Mouse (Mus musculus): Measurements from ENCODE around the gene Nyap1.
A peak's percentile ranks its signal among the peaks of the same experiment; 100 is the strongest.

Nyap1 gene

DNA sequence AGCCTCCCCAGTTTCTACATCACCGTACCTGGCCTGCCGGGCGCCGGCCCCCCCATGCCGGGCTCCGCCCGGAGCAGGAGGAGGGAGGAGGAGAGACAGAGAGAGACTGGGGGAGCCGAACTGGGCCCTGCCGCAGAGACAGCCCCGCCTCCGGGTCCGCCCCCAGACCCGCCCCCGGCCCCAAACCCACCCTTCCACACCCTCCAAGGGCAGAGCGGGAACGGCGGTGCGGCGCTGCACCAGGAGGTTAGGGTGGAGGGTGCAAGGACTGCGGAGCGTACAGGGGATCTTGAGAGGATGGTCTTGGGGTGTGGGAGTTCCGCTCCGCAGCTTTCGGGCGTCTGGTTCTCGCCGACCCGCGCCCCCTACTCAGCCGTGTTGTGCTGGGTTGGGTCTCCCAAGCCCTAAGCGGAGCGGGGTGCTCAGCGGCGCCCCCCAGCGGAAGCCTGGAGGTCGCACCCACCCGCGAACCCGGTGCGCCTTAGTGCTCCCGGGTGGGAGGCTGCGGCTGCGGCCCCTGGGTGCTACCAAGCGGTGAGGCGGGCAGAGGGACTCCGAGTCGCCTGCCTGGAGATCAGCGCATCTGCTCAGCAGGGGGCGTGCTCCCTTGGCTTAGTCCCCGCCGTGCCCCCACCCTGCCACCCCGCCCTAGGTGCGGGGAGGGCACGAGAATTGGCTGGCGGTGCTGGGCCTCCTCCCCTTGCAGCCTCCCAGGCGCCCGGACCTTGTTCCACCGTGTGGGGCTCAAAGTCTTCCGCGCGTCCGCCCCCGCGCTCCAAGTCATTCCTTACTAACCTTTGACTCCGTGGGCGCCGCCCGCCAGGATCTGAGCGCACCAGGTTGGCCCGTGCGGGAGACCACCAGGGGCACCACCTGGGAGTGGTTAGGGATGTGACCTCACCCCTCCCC is at the start of gene Nyap1:
Gene Nyap1 (minus strand): TSS at position 585 of the 909 bp plus-strand sequence.
- peak; percentile 83 to 91 for DNase-seq

DNA sequence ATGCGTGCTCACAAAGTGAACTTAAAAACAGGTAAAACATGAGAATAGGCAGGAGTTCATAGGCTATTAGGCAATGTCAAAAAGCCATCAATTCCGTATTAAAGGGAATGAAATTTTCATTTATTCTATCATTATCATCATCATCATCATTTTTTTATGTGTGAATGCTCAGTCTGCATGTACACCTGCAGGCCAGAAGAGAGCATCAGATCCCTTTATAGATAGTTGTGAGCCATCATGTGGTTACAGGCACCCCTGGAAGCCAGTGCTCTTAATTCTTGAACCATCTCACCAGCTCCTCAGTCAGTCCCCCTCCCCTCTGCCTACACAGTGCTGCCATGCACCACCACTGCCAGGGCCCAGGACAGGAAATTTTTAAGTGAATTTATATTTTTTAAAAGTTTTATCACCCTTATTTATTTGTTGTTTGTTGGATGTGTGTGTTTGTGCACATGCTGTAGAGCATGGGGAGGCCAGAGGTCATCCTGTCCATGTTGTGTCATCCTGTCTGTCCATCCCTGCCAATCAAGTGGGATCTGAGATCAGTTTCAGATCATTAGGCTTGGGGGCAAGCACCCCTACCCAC is 47.6 kb upstream of the Nyap1 start:
- DNase-seq: no peak

DNA sequence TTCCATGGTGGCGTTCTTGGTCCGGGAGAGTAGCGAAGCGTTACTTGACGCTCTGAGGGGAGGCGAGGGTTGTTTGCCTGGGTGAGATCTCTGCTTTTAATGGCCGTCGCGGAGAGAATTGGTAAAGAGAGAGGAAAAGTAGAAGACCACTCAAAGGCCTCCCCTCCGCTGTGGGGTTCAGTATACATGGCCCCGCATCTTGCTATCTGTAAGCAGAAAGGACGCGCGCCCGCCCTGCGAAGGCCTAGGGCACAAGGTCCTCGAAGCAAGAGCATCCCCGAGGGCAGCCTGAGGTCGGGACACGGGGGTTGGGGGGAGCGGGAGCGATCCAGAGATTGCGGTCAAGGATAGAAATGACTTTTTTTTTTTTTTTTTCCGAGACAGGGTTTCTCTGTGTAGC is 46.8 kb upstream of the Nyap1 start:
- DNase-seq: peak in 1 of 2 experiments; percentile 30

DNA sequence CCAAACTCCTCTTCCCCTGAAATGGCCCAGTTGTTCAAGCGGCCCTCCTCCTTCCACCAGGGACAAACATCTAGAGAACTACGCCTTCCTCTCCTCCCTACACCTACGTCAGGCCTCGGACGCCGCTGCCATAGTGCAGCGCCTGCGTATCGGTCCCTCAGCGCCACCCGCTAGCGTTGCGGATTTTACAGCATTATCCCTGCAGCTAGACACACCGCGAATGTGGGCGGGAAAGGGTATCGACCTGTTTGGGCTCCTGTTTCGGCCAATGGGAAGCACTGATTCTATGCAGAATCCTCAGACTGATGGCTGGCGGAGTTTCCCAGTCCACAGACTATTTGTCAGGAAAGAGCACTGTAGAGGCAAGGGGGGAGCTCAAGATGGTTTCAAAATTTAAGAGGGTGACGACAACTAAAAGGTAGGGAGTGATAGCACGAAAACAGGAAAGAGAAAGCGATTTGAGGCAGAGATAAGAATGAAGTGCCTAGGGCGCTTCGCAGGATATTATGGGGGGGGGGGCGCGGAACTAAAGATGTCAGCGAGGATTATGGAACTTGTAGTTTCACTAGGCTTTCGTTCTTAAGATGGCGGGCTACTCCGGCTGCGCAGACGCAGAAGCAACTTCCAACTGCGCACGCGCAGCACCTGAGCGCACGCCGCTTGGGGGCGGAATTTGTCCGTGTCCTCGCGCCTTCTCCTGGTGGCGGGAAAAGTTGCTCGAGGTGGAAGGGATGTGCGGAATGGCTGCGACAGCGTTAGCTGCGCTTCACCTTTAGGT is 45.9 kb upstream of the Nyap1 start, which contains the start of the genes Mepce and Zcwpw1:
Gene Mepce (minus strand): TSS at position 505 of the 778 bp plus-strand sequence.
Gene Zcwpw1 (plus strand): TSS at position 648 of the 778 bp plus-strand sequence.
- DNase-seq: peak; percentile 96 to 97

DNA sequence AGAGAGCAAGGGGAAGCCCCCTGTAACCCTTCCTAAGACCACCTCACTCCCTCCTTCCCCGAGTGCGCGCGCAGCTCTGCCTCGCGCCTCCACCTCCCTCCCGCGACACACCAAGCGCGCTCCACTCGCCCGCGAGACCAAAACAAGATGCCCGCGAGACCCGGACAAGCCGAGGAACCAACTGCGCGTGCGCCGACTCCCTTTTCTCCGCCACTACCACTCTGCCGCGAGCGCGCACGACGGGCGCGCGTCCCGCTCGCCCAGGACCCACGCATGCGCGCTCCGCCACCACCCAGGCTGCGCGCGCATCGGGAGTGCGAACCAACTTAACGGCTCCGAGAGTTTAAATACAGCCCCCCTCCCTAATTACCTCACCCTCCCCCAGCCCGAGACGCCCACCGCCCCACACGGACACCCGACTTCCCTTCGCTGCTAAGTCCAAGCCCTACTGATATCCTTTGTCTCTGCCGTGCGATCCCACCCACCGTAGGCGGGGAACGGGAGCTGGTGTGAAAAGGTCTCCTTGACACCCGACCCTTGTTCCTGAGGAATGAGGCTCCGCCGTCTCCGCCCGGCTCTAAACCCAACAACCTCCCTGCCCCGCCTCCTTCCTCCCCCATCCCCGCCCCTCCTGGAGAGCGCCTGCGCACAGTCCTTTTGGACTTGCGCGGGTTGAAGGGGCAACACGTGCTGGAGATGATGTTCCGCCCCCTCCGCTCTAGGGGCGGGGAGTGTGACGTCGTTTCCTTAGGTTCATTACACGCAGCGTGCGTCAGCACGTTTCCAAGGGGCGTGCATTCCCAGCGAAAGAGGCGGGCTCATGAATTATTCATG is 44.9 kb upstream of the Nyap1 start:
- DNase-seq: peak; percentile 99 to 100

DNA sequence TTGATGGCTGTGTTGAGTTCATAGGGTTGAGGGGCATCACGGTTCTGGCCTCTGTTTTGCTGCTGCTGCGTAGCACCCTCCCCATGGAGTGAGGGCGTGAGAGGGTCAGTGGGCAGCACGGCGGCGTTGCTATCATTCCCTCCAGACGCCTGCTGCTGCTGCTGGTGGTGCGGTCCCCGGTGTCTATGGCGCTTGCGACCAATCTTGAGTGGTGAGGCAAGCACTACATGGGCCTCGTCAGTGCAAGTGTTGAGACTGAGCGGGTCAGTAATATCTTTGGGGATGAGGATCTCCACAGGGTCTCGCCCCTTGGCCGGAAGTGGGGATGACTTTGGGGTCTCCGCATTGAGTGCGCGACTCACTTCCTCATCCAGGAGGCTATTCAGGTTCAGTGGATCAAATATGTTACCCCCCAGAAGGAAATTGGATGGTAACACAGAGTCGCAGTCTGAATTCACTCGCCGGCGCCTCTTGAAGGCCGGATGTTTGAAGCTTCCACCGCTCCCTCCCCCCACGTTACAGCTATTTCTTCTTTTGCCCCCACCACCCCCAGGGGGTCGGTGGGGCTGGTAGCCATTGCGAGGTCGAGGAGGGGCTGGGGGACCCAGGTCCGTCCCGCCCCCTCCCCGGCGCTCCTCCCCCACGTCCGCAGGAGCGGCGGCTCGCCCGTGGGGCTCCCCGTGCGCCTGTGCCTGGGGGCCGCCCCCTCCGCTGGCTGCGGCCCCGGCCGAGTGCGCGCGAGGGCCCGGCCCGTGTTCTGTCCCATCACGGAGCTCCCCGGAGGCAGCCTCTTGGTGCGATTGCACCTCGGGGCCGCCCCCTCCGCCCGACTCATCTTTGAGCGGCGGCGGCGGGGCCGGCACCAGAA is 44.0 kb upstream of the Nyap1 start:
- DNase-seq: peak; percentile 53 to 62

DNA sequence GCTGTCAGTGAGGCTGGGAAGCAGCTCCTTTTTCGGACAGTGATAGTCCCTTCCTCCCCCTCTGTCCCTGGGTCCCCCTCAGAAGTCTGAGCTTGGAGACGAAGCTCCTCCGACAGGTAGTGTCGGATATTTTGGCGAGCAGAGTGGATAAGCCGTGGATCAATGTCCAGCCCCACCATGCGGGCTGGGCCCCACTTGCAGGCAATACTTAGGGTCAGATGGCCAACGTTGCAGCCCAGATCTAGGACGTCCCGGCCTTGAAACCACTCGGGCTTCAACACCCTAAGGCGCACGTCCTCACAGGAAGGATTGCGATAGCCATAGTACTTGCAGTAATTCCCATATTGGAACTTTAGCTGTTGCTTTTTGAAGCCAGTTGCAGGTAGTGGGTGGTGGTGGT is 43.1 kb upstream of the Nyap1 start:
- no peak for DNase-seq

DNA sequence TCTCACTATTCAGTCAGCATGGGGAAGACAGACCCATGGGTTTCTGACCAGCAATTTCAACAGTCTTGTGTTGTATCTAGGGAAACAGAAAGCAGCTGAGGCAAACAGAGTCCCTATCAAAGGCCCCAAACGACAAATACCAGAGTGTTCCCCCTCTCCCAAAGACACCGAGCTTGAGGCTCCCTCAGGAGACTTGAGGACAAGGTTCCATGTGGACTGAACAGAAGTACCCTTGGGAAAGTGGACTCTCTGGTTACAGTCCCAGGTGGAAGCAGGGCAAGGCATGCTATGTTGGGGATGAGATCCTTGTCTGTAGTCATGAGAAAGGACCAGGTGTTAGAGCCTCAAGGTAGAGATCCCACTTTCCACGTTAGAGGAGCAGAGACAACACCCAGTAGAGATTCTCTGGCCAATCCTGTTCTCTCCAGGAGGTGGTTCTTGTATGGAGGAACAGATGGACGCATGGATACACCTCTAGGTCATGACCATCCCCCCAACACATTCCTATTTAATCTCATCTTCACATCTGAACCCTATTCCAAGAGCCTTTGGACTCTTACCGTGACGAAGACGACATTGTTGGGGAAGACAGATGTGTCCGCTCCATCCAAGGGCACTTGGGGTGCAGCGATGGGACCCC is 42.6 kb upstream of the Nyap1 start:
- no peak for DNase-seq

DNA sequence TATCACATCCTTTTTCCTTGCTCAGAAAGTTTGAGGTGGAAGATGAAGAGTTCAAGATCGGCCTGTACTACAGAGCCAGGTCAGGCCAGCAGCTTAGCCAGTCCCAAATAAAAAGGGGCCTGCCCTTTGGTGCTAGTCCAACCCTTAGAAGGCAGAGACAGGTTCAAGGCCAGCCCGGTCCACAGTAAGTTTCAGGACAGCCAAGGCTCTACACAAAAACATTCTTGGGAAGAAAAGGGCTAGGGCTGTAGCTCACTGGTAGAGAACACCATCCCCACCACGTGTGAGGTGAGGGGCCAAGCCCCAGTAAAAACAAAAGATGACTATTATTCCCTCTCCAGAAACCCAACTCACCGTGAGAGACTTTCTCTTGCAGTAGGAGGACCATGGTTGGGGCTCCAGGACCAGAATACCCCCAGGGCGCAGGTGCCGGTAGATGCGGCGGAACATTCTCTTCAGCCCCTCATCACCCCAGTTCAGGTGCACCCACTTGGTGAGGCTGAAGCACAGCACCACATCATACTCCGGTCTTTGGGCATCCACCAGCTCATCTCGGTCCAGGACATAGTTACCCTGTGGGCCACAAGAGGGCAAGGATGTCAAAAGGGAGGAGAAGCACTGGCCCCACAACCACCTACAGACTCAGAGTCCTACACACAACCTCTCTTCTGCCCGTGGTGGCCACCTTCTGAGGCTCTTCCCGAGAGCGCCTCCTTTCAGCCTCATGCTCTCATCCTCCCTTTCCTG is 41.5 kb upstream of the Nyap1 start:
- DNase-seq: no peak

DNA sequence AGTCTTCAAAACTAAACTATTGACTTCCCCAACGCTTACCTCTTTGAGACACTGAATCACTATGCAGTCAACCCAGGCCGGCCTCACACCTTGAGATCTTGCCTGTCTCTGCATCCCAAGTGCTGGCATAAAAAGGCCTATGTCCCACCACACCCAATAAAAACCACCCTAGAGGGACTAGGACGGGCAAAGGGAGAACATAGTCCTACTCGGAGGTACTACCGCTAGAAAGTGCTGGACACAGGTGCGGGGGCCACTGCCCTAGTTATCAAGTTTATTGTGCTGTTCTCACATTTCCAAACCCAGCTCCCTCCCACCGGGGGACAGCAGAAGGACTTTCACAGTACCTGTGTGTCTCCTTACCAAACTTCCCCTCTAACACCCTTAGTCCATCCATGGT is 40.3 kb upstream of the Nyap1 start:
- no peak for DNase-seq

DNA sequence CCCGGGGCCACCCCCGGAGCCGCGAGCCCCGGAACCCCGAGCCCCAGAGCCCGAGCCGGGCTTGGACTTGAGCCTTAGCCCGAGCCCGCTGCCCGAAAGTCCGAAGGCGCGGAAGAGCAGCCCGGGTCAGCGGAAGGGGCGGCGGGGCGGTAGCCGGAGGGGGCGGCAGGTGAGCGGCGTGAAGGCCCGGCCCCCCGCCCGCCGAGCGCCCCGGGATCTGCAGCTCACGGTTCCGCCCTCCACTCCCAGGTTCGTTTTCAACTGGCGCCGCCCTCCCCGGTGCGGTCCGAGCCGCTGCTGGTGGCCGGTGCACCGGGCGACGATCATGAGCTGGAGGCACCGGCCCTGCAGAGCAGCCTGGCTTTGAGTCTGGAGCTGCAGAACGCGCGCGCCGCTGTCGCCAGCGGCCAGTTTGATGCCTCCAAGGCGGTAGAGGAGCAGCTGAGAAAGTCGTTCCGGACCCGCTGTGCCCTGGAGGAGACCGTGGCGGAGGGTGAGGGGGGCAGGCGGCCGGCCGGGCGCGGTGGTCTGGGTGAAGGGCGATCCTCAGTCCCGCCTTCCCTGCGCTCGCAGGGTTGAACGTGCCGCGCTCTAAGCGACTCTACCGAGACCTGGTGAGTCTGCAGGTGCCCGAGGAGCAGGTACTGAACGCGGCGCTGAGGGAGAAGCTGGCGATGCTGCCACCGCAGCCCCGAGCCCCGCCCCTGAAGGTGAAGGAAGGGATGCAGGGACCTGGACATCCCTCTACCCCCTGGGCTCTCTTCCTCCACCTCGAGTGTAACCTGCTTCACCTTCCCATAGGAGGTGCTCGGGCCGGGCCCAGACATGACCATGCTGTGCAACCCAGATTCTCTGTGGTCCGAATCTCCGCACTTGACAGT is 37.9 kb upstream of the Nyap1 start:
- DNase-seq: peak; percentile 57 to 67

DNA sequence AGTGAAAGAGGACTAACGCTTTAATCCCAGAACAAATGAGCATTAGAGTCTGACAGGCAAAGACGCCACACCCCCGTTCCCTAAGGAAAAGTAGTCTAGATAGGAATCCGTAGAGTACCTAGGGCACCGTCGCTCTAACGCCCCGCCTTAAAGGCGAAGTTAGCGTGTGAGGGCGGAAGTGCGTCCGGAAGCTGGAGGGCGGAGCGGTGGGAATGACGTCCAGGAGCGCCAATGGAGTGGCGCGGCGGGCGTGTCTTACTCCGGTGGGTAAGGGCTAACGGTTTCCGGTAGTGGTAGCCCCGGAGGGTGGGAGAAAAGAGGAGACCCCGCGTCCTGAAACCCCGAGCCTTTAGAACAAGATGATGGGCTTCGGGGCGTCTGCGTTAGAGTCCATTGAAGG is 37.2 kb upstream of the Nyap1 start, which contains the start of gene Ppp1r35:
Gene Ppp1r35 (plus strand): TSS at position 215 of the 400 bp plus-strand sequence.
- DNase-seq: peak; percentile 98

DNA sequence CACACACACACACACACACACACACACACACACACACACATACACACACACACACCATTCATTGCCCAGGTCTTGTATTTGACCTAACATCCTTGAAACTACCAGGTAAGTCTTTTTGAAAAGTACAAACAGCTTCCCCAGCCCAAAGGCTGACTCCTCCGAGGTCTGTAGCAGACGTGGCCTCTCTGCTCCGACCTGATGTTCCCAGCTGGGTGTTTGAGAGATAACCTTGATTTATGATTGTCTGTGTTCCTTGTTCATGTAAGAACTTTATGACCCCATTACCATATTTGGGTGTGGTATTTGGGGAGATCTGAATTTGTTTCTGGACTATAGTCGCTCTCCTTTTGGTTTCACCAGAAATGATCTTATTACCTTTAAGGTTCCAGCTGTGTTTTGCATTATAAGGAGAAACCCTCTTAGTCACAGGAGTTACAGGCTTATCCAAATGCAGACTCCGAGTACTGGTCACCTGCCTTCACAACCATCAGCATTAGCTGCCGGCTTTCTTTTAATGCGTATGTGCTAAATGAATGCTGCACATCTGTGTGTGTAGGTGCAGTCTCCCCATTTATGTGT is 35.9 kb upstream of the Nyap1 start:
- DNase-seq: no peak

DNA sequence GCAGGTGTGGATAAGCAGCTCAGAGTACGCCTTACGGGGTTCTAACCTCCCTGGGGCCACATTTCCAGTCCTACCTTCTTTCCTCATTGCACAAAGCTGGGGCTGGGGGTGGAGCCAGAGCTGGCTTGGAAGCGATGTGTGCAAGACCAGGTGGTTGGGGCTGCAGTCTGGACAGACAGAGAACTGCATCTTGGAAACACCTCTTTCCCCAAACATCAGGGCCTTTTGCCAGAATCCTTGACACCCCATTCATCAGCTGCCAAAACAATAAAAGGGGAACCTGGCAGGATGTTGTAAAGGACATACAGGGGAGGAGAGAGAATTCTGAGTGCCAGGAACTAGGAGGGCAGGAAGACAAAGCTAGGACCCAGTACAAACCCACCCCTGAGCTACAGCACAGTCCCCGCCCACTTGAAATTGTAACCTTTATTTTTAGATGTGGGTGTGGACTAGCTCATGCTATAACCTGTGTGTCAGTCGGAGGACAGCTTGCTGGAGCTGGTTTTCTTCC is 35.1 kb upstream of the Nyap1 start:
- peak; percentile 52 to 62 for DNase-seq

DNA sequence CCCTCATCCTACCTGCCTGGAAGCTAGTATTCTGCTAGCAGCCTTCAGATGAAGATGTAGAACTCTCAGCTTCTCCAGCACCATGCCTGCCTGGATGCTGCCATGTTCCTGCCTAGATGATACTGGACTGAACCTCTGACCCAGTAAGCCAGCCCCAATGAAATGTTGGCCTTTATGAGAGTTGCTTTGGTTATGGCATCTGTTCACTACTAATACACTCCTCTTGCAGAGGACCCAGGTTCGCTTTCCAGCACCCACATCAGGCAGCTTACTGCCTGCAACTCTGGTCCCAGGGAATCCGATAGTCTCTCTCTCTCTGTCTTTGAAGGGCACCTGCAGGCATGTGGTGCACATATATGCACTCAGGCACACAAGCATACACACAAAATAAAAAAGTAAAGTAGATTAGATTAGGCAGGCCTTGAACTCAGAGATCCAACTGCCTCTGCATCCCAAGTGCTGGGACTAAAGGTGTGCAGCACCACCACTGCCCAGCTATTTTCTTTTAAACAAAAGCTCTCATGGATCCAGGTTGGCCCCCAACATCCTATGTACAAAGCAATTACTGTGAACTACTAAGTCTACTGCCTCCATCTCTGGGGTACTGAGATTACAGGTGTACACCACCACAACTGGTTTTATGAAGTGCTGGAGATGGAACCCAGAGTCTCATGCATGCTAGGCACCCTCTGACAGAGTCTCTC is 34.3 kb upstream of the Nyap1 start:
- no peak for DNase-seq

DNA sequence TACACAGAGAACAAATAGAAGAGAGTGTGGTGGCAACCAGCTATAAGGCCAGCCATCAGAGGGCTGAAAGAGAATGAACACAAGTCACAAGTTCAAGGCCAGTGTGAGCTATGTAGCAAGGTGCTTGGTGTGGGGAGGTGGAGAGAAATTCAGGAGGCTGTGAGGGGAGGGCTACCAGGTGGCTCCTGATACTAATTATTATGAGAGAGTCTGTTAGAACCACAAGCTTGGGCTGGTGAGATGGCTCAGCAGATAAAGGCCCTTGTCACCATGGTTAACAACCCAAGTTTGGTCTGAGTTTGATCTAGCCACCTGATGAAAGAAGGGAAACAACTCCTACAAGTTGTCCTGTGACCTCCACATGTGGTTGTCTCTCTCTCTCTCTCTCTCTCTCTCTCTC is 31.3 kb upstream of the Nyap1 start:
- no peak for DNase-seq

DNA sequence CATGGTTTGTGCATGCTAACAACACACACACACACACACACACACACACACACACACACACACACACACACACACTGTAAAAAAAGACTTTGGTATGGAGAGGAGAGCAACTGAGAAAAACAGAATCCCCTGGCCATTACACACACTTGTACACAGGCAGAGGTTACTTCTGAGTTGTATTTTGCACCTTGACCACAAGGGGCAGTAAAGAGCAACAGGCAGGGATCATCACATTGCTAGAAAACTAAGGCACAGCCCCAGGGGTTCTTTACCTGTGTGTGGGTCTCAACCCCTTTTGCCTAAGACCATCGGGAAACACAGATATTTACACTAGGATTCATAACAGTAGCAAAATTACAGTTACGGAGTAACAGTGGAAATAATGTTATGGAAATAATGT is 29.3 kb upstream of the Nyap1 start:
- DNase-seq: no peak

DNA sequence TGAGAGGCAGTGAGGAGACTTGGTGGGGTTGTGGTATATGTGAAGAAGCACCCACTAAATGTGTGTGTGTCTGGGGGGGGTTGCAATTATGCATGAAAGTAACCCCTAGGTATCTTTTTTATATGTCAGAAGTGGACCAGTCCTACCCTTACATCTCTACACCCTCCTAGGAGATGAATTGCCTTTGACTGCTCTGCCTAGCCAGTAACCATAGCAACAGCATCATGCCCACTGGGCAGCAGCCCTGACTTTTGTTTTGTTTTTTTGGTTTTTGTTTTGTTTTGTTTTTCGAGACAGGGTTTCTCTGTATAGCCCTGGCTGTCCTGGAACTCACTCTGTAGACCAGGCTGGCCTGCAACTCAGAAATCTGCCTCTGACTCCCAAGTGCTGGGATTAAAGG is 27.1 kb upstream of the Nyap1 start:
- no peak for DNase-seq
